Mouse (Mus musculus): ENCODE measurements around the gene Ccdc14. TPM values are rescaled to one million over a fixed set of nuclear protein-coding genes. Genes with fewer than 3 reads are reported as not detected.

The Ccdc14 gene
- polyA plus RNA-seq, 1 experiment from 2014 or later: 8.5 TPM

DNA sequence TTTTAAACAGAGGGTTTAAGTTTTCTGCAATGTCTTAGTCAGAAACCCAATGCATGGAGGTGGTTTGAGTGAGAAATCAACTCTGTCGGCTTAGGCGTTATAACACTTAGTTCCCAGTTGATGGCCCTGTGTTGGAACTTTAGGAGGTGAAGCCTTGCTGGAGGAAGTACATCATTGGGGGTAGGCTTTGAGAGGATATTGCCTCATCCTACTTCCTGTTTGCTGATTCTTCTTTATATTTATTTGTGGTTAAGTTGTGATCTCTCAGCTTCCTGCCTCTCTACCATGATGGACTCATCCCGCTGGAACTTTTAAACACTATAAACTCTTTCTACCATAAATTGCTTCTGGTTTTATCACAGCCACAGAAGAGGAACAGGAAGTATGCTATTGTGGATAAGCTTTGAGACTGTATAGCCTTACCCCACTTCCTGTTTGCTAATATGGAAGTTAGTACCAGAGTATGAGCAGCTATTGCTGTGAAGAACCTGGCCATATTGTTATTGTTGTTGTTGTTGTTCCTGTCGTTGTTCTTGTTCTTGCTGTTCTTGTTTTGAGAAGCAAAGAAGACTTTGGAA lies 48.3 kb downstream of the Ccdc14 start:
- Histone ChIP-seq H3K4me3 (ENCODE audit: low read depth, low read length) (no peak overlapping the region), H3K9ac (ENCODE audit: low read depth, low read length) (no peak overlapping the region), H3K4me1 (replicated peaks; ENCODE audit: control insufficient read depth, insufficient read depth, low read length) (no peaks in the 10 kb centered on the region), H3K36me3 (ENCODE audit: control insufficient read depth, insufficient read depth, low read length) (no peaks in the 10 kb centered on the region), H3K9me3 (ENCODE audit: control insufficient read depth, low read length) (no peaks in the 10 kb centered on the region), H3K27me3 (replicated peaks; ENCODE audit: control insufficient read depth, insufficient read depth, low read length) (peaks cover 4% of the 10 kb centered on the region), H3K27ac (ENCODE audit: low read depth, low read length) (no peak overlapping the region), H3K4me2 (no peak overlapping the region)
- no peak for DNase-seq (ENCODE audit: low spot score)
- 70% methylated on average over 4 of the region's 4 CpGs for WGBS
- ATAC-seq (replicated peaks; ENCODE audit: low FRiP score): no peak

DNA sequence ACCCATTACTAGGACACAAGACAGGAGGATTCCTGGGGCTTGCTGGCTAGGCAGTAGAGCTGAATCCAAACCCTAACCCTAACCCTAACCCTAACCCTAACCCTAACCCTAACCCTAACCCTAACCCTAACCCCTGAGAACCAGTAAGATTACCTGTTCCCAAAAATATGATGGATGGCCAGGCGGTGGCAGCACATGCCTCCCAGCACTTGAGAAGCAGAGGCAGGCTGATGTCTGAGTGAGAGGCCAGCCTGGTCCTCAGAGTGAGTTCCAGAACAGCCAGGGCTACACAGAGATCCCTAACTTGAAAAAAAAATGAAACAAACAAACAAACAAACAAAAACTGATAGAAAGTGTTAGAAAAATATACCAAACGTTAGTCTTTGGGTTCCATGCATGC lies 52.5 kb downstream of the Ccdc14 start:
- H3K9me3 ChIP-seq (ENCODE audit: control insufficient read depth, low read length): no peaks in the 10 kb centered on the region
- ATAC-seq (replicated peaks; ENCODE audit: low FRiP score): no peak
- no peak overlapping the region for H3K27ac ChIP-seq (ENCODE audit: low read depth, low read length)
- peaks cover 23% of the 10 kb centered on the region for H3K27me3 ChIP-seq (replicated peaks; ENCODE audit: control insufficient read depth, insufficient read depth, low read length)
- H3K9ac ChIP-seq (ENCODE audit: low read depth, low read length): no peak overlapping the region
- peaks cover 8% of the 10 kb centered on the region for H3K4me1 ChIP-seq (replicated peaks; ENCODE audit: control insufficient read depth, insufficient read depth, low read length)
- 38% methylated on average over 2 of the region's 2 CpGs for WGBS
- no peak for DNase-seq (ENCODE audit: low spot score)
- no peak overlapping the region for H3K4me3 ChIP-seq (ENCODE audit: low read depth, low read length)
- H3K4me2 ChIP-seq: no peak overlapping the region
- H3K36me3 ChIP-seq (ENCODE audit: control insufficient read depth, insufficient read depth, low read length): no peaks in the 10 kb centered on the region

DNA sequence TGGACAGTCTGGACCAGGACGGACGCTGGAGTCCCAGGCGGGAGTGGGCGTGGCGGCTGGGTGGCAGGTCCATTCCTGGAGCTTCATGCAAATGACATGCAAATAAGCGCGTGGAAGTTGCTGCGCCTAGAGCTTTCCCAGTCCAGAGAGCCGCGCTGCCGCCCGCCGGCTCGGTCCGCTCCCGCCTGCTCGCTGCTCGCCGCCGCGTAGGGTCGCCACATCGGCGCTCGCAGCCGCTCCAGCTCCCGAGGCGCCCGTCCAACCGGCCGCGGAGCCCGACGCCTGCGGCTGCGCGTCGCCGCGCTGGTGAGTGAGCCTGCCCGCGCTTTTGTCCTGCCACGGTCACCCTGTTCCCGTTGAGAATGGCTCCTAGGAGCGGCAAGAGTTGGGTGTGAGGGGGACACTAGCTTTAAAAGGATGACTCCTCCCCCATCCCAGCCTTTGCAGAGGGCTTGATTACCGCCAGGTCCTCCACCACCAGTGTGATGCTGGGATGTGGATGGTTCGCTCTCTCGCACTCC lies 54.7 kb downstream of the Ccdc14 start, which contains the start of gene Mylk:
Mylk (plus strand) TSS at position 146 of the 521 bp plus-strand sequence.
- peak within 1 kb of the TSS; percentile 83 for H3K4me2 ChIP-seq
- H3K36me3 ChIP-seq (ENCODE audit: control insufficient read depth, insufficient read depth, low read length): no peaks in the 10 kb centered on the region
- H3K9me3 ChIP-seq (ENCODE audit: control insufficient read depth, low read length): no peaks in the 10 kb centered on the region
- ATAC-seq (replicated peaks; ENCODE audit: low FRiP score): peak; percentile 84
- H3K27ac ChIP-seq (ENCODE audit: low read depth, low read length): no peak within 1 kb of the TSS
- H3K27me3 ChIP-seq (replicated peaks; ENCODE audit: control insufficient read depth, insufficient read depth, low read length): peaks cover 23% of the 10 kb centered on the region
- peaks cover 8% of the 10 kb centered on the region for H3K4me1 ChIP-seq (replicated peaks; ENCODE audit: control insufficient read depth, insufficient read depth, low read length)
- peak; percentile 77 for DNase-seq (ENCODE audit: low spot score)
- peak within 1 kb of the TSS; percentile 34; the same call in 1 of the 2 replicates for H3K9ac ChIP-seq (ENCODE audit: low read depth, low read length)
- peak within 1 kb of the TSS; percentile 48 for H3K4me3 ChIP-seq (ENCODE audit: low read depth, low read length)
- under 1% methylated on average over 48 of the region's 48 CpGs for WGBS

DNA sequence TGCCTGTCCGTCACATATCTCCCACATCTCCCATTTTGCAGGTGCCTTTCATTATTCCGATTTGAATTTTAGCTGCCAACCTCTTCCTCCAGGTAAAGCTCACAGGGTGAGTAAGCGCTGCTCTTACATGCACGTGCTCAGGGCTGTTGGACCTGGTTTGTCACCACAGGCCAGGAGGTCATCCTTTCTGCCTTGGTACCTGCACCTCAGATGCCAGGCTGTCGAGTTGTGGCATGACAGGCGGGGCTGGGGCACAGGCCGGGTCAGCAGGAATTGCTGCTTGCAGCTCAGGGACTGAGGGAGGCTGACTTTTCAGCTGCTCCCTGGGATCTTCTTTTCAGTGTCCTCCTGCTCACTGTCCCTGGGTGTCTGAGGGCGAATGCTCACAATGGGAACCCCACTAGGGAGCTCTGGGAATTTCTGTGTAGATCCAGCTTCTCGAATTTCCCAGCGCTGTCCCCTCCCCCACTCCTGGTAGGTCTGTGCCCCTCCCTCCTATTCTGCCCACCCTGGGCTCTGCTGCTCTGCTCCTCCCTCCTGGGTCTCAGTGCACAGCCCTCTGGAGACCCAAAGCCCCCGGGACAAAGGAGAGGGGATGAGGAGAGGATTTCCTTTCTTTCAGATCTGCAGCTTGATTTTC lies 57.8 kb downstream of the Ccdc14 start:
- no peak overlapping the region for H3K9ac ChIP-seq (ENCODE audit: low read depth, low read length)
- ATAC-seq (replicated peaks; ENCODE audit: low FRiP score): no peak
- H3K4me3 ChIP-seq (ENCODE audit: low read depth, low read length): no peak overlapping the region
- H3K36me3 ChIP-seq (ENCODE audit: control insufficient read depth, insufficient read depth, low read length): no peaks in the 10 kb centered on the region
- H3K27me3 ChIP-seq (replicated peaks; ENCODE audit: control insufficient read depth, insufficient read depth, low read length): peaks cover 23% of the 10 kb centered on the region
- no peaks in the 10 kb centered on the region for H3K9me3 ChIP-seq (ENCODE audit: control insufficient read depth, low read length)
- H3K27ac ChIP-seq (ENCODE audit: low read depth, low read length): no peak overlapping the region
- no peak overlapping the region for H3K4me2 ChIP-seq
- 35% methylated on average over 11 of the region's 11 CpGs for WGBS
- H3K4me1 ChIP-seq (replicated peaks; ENCODE audit: control insufficient read depth, insufficient read depth, low read length): peaks cover 8% of the 10 kb centered on the region
- no peak for DNase-seq (ENCODE audit: low spot score)

DNA sequence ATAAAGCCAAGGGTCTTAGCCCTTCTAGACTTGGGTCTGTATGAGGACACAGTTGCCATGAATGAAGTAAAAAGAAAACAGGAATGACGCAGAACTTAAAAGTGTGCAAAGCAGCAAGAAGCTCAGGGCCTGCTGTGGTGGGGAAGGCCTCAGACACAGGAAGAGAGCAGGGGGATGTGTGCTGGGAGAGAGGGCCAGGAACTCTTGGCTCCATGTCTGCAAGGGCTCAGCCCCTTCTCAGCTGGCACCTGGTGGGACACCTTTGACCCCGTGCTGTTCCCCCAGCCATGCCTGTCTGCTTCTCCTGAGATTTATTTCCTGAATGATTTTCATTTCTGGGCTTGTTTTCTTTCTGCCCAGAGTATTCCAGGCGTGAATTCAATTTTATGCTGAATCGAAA lies 59.1 kb downstream of the Ccdc14 start:
- ATAC-seq (replicated peaks; ENCODE audit: low FRiP score): no peak
- no peak overlapping the region for H3K9ac ChIP-seq (ENCODE audit: low read depth, low read length)
- no peak overlapping the region for H3K4me2 ChIP-seq
- 75% methylated on average over 4 of the region's 4 CpGs for WGBS
- H3K36me3 ChIP-seq (ENCODE audit: control insufficient read depth, insufficient read depth, low read length): no peaks in the 10 kb centered on the region
- DNase-seq (ENCODE audit: low spot score): no peak
- H3K4me1 ChIP-seq (replicated peaks; ENCODE audit: control insufficient read depth, insufficient read depth, low read length): peaks cover 8% of the 10 kb centered on the region
- H3K4me3 ChIP-seq (ENCODE audit: low read depth, low read length): no peak overlapping the region
- no peak overlapping the region for H3K27ac ChIP-seq (ENCODE audit: low read depth, low read length)
- peaks cover 15% of the 10 kb centered on the region for H3K27me3 ChIP-seq (replicated peaks; ENCODE audit: control insufficient read depth, insufficient read depth, low read length)
- no peaks in the 10 kb centered on the region for H3K9me3 ChIP-seq (ENCODE audit: control insufficient read depth, low read length)

DNA sequence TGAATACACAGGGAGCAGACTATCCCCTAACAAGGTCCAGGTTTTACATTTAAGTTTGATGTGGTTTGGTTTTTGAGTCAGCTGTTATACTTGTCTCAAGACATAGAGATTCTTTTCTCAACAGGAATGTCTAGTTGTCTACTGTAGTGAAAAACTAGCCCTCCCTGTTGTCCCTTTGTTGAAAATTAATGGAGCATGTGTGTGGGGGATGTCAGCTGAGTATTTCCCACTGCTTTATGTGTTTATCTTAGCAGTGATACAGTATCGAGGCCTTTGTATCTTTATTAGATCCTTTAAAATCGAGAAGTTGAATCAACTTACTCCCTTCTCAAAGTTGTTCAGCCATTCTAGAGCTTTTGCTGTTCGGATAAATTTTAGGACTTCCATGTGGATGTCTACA lies 61.6 kb downstream of the Ccdc14 start:
- Histone ChIP-seq H3K9ac (ENCODE audit: low read depth, low read length) (no peak overlapping the region), H3K9me3 (ENCODE audit: control insufficient read depth, low read length) (no peaks in the 10 kb centered on the region), H3K4me1 (replicated peaks; ENCODE audit: control insufficient read depth, insufficient read depth, low read length) (0 out of 2 replicates have a peak, but pooled peaks cover 2% of the 10 kb centered on the region), H3K27ac (ENCODE audit: low read depth, low read length) (no peak overlapping the region), H3K36me3 (ENCODE audit: control insufficient read depth, insufficient read depth, low read length) (no peaks in the 10 kb centered on the region), H3K4me3 (ENCODE audit: low read depth, low read length) (no peak overlapping the region), H3K27me3 (replicated peaks; ENCODE audit: control insufficient read depth, insufficient read depth, low read length) (no peaks in the 10 kb centered on the region), H3K4me2 (no peak overlapping the region)
- WGBS: 72% methylated on average over 3 of the region's 3 CpGs
- ATAC-seq (replicated peaks; ENCODE audit: low FRiP score) (no peak), DNase-seq (ENCODE audit: low spot score) (no peak)

DNA sequence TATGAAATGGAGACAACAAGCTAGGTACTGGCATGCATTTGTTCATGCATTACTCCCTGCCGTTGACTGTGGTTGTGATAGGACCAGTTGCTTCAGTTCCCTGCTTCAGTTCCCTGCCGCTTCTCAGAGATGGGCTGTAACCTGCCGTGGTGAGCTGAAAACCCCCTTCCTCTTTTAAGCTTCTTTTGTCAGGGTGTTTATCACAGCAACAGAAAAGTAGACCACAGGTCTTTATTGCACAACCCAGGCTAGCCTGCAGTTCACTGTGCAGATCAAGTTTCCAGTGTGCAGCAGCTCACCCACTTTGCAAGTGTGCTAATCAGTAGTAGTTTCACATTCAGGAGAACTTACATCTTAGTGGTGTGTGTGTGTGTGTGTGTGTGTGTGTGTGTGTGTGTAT lies 62.6 kb downstream of the Ccdc14 start:
- Histone ChIP-seq H3K4me1 (replicated peaks; ENCODE audit: control insufficient read depth, insufficient read depth, low read length) (0 out of 2 replicates have a peak, but pooled peaks cover 3% of the 10 kb centered on the region), H3K9ac (ENCODE audit: low read depth, low read length) (no peak overlapping the region), H3K9me3 (ENCODE audit: control insufficient read depth, low read length) (no peaks in the 10 kb centered on the region), H3K27me3 (replicated peaks; ENCODE audit: control insufficient read depth, insufficient read depth, low read length) (no peaks in the 10 kb centered on the region), H3K4me3 (ENCODE audit: low read depth, low read length) (no peak overlapping the region), H3K36me3 (ENCODE audit: control insufficient read depth, insufficient read depth, low read length) (no peaks in the 10 kb centered on the region), H3K27ac (ENCODE audit: low read depth, low read length) (no peak overlapping the region), H3K4me2 (no peak overlapping the region)
- no peak for ATAC-seq (replicated peaks; ENCODE audit: low FRiP score)
- 57% methylated on average over 3 of the region's 3 CpGs for WGBS
- no peak for DNase-seq (ENCODE audit: low spot score)

DNA sequence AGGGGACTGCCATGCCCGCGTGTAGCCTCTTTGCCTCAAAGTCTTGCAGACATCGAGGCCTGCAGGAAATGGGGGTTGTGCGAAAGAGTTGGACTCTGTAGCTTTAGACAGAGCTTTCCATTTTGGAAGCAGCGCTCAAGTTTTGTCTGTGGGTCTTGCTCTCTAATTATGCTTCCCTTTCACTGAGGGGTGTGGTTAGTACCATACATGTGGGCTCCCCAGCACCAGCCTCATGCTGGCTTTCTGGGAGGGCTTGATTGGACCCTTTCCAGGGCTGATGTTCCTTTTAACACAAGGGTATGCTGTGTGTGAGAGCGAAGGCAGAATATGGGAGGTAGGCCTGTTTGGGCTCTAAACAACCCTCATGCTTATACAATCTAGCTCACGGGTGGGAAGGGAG lies 66.6 kb downstream of the Ccdc14 start:
- no peak overlapping the region for H3K4me2 ChIP-seq
- 0 out of 2 replicates have a peak, but pooled peaks cover 3% of the 10 kb centered on the region for H3K4me1 ChIP-seq (replicated peaks; ENCODE audit: control insufficient read depth, insufficient read depth, low read length)
- H3K36me3 ChIP-seq (ENCODE audit: control insufficient read depth, insufficient read depth, low read length): no peaks in the 10 kb centered on the region
- H3K27ac ChIP-seq (ENCODE audit: low read depth, low read length): no peak overlapping the region
- ATAC-seq (replicated peaks; ENCODE audit: low FRiP score) (no peak), DNase-seq (ENCODE audit: low spot score) (no peak)
- H3K27me3 ChIP-seq (replicated peaks; ENCODE audit: control insufficient read depth, insufficient read depth, low read length): no peaks in the 10 kb centered on the region
- no peak overlapping the region for H3K4me3 ChIP-seq (ENCODE audit: low read depth, low read length)
- H3K9me3 ChIP-seq (ENCODE audit: control insufficient read depth, low read length): no peaks in the 10 kb centered on the region
- 77% methylated on average over 7 of the region's 7 CpGs for WGBS
- no peak overlapping the region for H3K9ac ChIP-seq (ENCODE audit: low read depth, low read length)

DNA sequence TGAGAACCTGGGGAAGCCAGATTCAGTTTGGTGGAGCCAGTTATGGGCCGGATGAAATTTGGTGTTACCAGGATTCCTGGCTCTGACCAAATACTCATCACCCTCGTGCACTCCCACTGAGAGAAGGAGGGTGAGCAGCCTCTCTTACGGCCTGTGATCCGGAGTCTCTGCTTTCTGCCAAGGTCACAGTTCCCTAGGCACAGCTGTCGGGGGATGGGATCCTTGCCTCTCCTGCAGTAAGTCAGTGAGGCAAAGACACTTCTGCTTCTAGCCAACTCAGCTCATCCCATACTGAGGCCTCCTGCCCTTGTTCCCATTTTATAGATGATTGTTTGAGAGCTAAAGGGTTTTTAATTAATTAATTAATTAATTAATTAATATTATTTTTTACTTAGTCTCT lies 67.8 kb downstream of the Ccdc14 start:
- no peak overlapping the region for H3K4me3 ChIP-seq (ENCODE audit: low read depth, low read length)
- H3K27ac ChIP-seq (ENCODE audit: low read depth, low read length): no peak overlapping the region
- 0 out of 2 replicates have a peak, but pooled peaks cover 3% of the 10 kb centered on the region for H3K4me1 ChIP-seq (replicated peaks; ENCODE audit: control insufficient read depth, insufficient read depth, low read length)
- H3K27me3 ChIP-seq (replicated peaks; ENCODE audit: control insufficient read depth, insufficient read depth, low read length): no peaks in the 10 kb centered on the region
- no peaks in the 10 kb centered on the region for H3K36me3 ChIP-seq (ENCODE audit: control insufficient read depth, insufficient read depth, low read length)
- DNase-seq (ENCODE audit: low spot score) (no peak), ATAC-seq (replicated peaks; ENCODE audit: low FRiP score) (no peak)
- H3K9ac ChIP-seq (ENCODE audit: low read depth, low read length): no peak overlapping the region
- H3K4me2 ChIP-seq: no peak overlapping the region
- 55% methylated on average over 5 of the region's 5 CpGs for WGBS
- no peaks in the 10 kb centered on the region for H3K9me3 ChIP-seq (ENCODE audit: control insufficient read depth, low read length)
